Comparison of ENCODE assay signal across 9 mouse cellular contexts in the genomic region with DNA sequence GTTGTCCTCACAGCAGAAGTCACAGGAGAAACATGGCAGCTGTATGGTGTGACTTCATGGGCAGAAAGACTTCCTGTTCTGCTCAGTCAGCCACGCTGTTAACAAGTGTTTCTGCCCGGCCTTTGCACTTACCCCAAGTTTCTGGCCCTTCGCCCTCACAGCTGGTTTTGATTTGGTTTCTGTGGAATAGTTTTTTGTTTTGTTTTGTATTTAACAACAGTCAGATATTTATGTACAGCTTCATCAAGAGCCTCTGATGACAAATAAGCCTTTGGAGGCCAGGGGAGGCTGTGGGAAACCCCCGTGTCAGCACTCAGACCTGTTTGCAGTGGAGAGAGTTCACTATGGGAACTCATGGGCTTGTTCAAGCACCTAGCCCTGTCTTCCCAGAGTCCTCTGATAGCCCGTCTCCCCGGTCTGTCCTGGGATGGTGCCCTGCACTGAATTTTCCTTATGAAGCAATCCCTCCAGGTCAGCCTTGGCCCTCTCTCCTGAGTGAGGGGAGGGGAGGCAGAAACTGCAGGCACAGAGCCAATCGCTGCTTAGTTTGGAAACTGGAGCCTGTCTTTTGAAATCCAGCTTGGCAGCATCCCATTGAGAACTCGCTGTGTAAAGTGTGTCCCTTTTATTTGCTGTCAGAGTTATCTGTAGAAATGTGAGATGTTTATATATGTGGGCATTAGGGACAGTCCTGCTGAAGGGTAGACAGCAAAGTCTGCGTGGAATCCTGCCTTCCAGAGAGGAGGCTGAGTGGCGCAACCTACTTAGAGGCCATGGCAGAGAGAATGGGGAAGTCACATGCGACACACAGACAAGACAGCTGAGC.
A peak's percentile ranks its signal among the peaks of the same experiment; 100 is the strongest.
DNase-seq lines count a peak whose midpoint lies in the region; ATAC-seq and TF ChIP-seq lines count a peak whose summit lies in the region.
"Had no signal": no experiment of that assay in that cellular context is flagged by ENCODE, and none has a peak within 500 bp of the region (broad histone marks: within the 10 kb centered on the region; RNA-seq: fewer than 3 reads in every experiment).

No protein-coding gene starts in this region.

- TF ChIP-seq CTCF in lung, adult 2 months (IDR thresholded peaks at IDR 0.05; ENCODE audit: insufficient read depth, low read length): no peak

- no peak overlapping the region for H3K4me2 ChIP-seq in intestine, embryonic 15.5 days (replicated peaks)
- H3K4me2 ChIP-seq: liver, embryonic 15.5 days had no signal

- no peaks in the 10 kb centered on the region for H3K9me3 ChIP-seq in intestine, embryonic 15.5 days
- H3K9me3 ChIP-seq: liver, embryonic 15.5 days had no signal

- H3K9ac ChIP-seq in intestine, embryonic 15.5 days: no peak overlapping the region
- H3K9ac ChIP-seq: liver, embryonic 15.5 days had no signal

- peak; percentile 53; the same call in 1 of the 2 replicates for ATAC-seq in intestine, embryonic 15.5 days
- ATAC-seq in megakaryocyte-erythroid progenitor cell, adult 5-6 weeks (replicated peaks; ENCODE audit: low FRiP score, low TSS enrichment, poor library complexity, severe bottlenecking): no peak

- no peak overlapping the region for H3K4me3 ChIP-seq in intestine, embryonic 15.5 days (replicated peaks)
- H3K4me3 ChIP-seq in lung, adult 2 months (replicated peaks; ENCODE audit: extremely low read depth, low read depth, low read length): no peak overlapping the region
- H3K4me3 ChIP-seq: liver, embryonic 15.5 days had no signal

- peak overlapping the region; percentile 1; the same call in 1 of the 2 replicates for H3K27ac ChIP-seq in intestine, embryonic 15.5 days
- H3K27ac ChIP-seq: liver, embryonic 15.5 days had no signal

- no peaks in the 10 kb centered on the region for H3K27me3 ChIP-seq in intestine, embryonic 15.5 days (replicated peaks)
- H3K27me3 ChIP-seq: liver, embryonic 15.5 days had no signal

- intact Hi-C loops in left cerebral cortex, postnatal 14 days (cut with DNase I): no loop called here

- H3K4me1 ChIP-seq in intestine, embryonic 15.5 days (replicated peaks): peaks cover 27% of the 10 kb centered on the region
- H3K4me1 ChIP-seq in lung, adult 2 months (ENCODE audit: control insufficient read depth, insufficient read depth, low read length): peaks cover 4% of the 10 kb centered on the region

- TF ChIP-seq POLR2A in lung, adult 2 months (IDR thresholded peaks at IDR 0.05; ENCODE audit: borderline replicate concordance, extremely low read depth, low read depth, low read length): no peak

- 41% methylated on average over 11 of the region's 11 CpGs for WGBS in intestine, embryonic 15.5 days
- 33% methylated on average over 11 of the region's 11 CpGs for WGBS in lung, adult 2 months

- peak; percentile 44 to 50 for DNase-seq in left cerebral cortex, postnatal 14 days (ENCODE audit: low spot score in 2 of 2)
- DNase-seq in left cerebral cortex, adult 11 months (ENCODE audit: low spot score): no peak
- DNase-seq in adrenal gland, postnatal 36 days: peak; percentile 85
- peak; percentile 74 to 86 for DNase-seq in gastrocnemius, postnatal 4 days (ENCODE audit: low spot score in 2 of 2)
- peak; percentile 51 for DNase-seq in lung, adult 2 months
- peak; percentile 66 for DNase-seq in ovary, postnatal 36 days (ENCODE audit: low spot score)

- H3K36me3 ChIP-seq in intestine, embryonic 15.5 days: no peaks in the 10 kb centered on the region
- H3K36me3 ChIP-seq: liver, embryonic 15.5 days had no signal
